Mouse (Mus musculus) forebrain, embryonic 16.5 days (tissue): ENCODE measurements around the gene Gm28308. TPM values are rescaled to one million over a fixed set of nuclear protein-coding genes. Genes with fewer than 3 reads are reported as not detected.

Experiments used
- ATAC-seq: fragments of 200-750 bp; cut with Nextera tagmentation; 2 replicates; pipeline ENCODE4 v1.8.0; 2017; ENCODE audit warnings: mild to moderate bottlenecking, moderate library complexity
- H3K27ac ChIP-seq: fragments of 300-500 bp; sonication (generic); 2 replicates; pipeline ENCODE4 v1.5.1; 2014; ENCODE audit warnings: low read length, control low read depth
- H3K27me3 ChIP-seq: fragments of 300-500 bp; sonication (generic); replicated peaks from 2 replicates; pipeline ENCODE4 v1.6.1; 2014; ENCODE audit warnings: low read length; ENCODE audit not compliant: control insufficient read depth, insufficient read depth
- H3K36me3 ChIP-seq: fragments of 300-500 bp; sonication (generic); 2 replicates; pipeline ENCODE4 v1.6.1; 2014; ENCODE audit not compliant: control insufficient read depth, insufficient read depth
- H3K4me1 ChIP-seq: fragments of 300-500 bp; sonication (generic); replicated peaks from 2 replicates; pipeline ENCODE4 v1.6.1; 2014; ENCODE audit warnings: low read length; ENCODE audit not compliant: control insufficient read depth, insufficient read depth
- H3K4me2 ChIP-seq: fragments of 300-500 bp; sonication (generic); 2 replicates; pipeline ENCODE4 v1.6.1; 2014; ENCODE audit warnings: mild to moderate bottlenecking, low read length, control low read depth
- H3K4me3 ChIP-seq: fragments of 300-500 bp; sonication (generic); replicated peaks from 2 replicates; pipeline ENCODE4 v1.5.1; 2014; ENCODE audit warnings: mild to moderate bottlenecking, low read length, control low read depth
- H3K9ac ChIP-seq: fragments of 300-500 bp; sonication (generic); replicated peaks from 2 replicates; pipeline ENCODE4 v1.6.1; 2014; ENCODE audit warnings: low read depth, low read length, control low read depth
- H3K9me3 ChIP-seq: fragments of 300-500 bp; sonication (generic); 2 replicates; pipeline ENCODE4 v1.6.1; 2016; ENCODE audit warnings: low read length; ENCODE audit not compliant: control insufficient read depth
- WGBS: fragments of 180-500 bp; shearing (Covaris S2); extraction: QIAGEN DNeasy Blood & Tissue Kit; methylation state at CpG from one replicate; pipeline ENCODE4 v1.1.7; 2014; 5-methylcytosine and 5-hydroxymethylcytosine counted together
- polyA plus RNA-seq: library from polyadenylated mRNA; unstranded; fragments of >200 nt; fragmentation: Nextera tagmentation; extraction: Ambion mirVana; gene quantifications from 2 replicates; pipeline ENCODE4 v1.2.1, GENCODE M21; 2015

The Gm28308 gene
- polyA plus RNA-seq, 1 experiment from 2014 or later, result not detected

- peaks cover 93% of the 10 kb centered on the region for H3K27me3 ChIP-seq
- H3K9me3 ChIP-seq, result no peaks in the 10 kb centered on the region
- ATAC-seq, result peak; percentile 71
- H3K9ac ChIP-seq, result peak within 1 kb of the TSS; percentile 52
- H3K4me1 ChIP-seq, result peaks cover 17% of the 10 kb centered on the region
- 1% methylated on average over 46 of the region's 46 CpGs for WGBS
- no peaks in the 10 kb centered on the region for H3K36me3 ChIP-seq
- H3K4me2 ChIP-seq, result peak within 1 kb of the TSS; percentile 95
- no peak within 1 kb of the TSS for H3K27ac ChIP-seq
- H3K4me3 ChIP-seq, result peak within 1 kb of the TSS; percentile 51
Observed at GRCm38 (mm10) chr6:52221337-52221992, 8.3 kb upstream of the Gm28308 start, which contains the start of gene Hoxa7. TSS of gene Hoxa7 (minus strand) at chr6:52221854.

DNA sequence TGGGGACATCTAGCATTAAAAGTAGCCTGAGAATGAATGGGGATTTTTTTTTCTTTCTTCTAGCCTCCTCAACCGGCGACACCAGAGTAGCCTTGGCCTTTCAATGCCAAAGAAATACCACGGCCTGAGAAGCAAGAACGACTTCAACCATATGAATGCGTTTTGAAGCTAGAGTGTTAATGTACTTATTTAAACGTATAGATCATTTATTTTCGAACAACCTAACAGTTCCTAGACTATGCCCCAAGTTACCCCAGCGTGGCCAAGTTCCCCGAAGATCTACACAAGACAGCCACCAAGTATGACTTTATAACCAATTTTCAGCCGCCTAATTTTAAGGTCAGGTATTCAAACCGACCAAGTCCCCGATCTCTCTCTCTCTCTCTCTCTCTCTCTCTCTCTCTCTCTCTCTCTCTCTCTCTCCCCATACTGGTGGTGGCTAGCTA, 7.7 kb upstream of the Gm28308 start:
- Histone ChIP-seq H3K4me3 (peak overlapping the region; percentile 51; the same call in 1 of the 2 replicates), H3K27ac (no peak overlapping the region)
- no peak for ATAC-seq

DNA sequence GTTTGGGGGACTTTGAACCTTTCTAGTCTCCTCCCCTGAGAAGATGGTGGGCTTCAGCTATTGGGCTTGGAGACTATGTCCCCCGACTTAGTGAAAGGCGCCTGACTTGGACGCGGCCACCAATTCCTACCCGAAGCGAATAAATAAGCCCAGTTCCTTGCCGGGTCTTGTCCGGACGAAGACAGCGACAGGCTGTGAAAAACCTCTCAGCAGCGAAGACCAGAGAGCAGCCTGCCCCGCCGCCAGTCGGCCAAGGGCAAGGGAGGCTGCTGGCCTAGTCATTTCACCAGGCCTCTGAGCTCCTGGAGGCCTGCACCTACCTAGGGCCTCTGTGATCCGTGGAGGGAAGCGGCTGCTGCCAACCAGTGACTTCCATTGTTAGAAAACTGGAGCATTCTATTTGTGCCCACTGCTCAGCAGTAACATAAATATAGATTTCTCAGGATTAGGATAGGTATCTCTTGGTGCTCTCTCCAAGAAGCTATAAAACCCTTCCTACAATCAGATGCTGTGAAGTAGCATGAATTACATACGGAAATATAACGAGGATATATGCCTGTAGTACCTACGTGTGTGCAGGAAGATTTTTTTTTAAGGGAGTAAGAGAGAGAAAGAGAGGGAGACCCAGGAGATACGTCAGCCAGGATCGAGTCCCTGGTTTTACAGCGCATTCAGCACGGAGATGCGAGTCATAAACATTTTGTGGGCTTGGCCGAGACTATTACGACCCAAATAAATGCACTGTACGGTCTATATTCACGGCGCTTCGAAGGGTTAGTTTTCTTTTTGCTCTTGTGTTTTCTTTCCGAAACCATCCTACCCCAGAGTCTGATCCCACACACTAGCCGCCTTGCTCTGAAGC, 7.1 kb upstream of the Gm28308 start:
- peaks cover 93% of the 10 kb centered on the region for H3K27me3 ChIP-seq
- 10% methylated on average over 32 of the region's 32 CpGs for WGBS
- H3K36me3 ChIP-seq, result no peaks in the 10 kb centered on the region
- no peak overlapping the region for H3K4me3 ChIP-seq
- no peak for ATAC-seq
- no peak overlapping the region for H3K27ac ChIP-seq
- H3K4me1 ChIP-seq, result peaks cover 17% of the 10 kb centered on the region
- H3K9ac ChIP-seq, result no peak overlapping the region
- H3K4me2 ChIP-seq, result no peak overlapping the region
- no peaks in the 10 kb centered on the region for H3K9me3 ChIP-seq

More for the DNA sequence above, 7.7 kb upstream of the Gm28308 start:
- Histone ChIP-seq H3K36me3 (no peaks in the 10 kb centered on the region), H3K4me1 (peaks cover 17% of the 10 kb centered on the region), H3K4me2 (peak overlapping the region; percentile 95), H3K9me3 (no peaks in the 10 kb centered on the region), H3K27me3 (peaks cover 93% of the 10 kb centered on the region), H3K9ac (no peak overlapping the region)
- WGBS, result 5% methylated on average over 12 of the region's 12 CpGs

GRCm38 (mm10) chr6:52219234-52219942, 6.2 kb upstream of the Gm28308 start:
- Histone ChIP-seq H3K36me3 (no peaks in the 10 kb centered on the region), H3K4me1 (peaks cover 17% of the 10 kb centered on the region), H3K9ac (no peak overlapping the region), H3K9me3 (no peaks in the 10 kb centered on the region), H3K27me3 (peaks cover 93% of the 10 kb centered on the region), H3K4me2 (no peak overlapping the region), H3K27ac (no peak overlapping the region), H3K4me3 (no peak overlapping the region)
- WGBS, result 17% methylated on average over 9 of the region's 9 CpGs
- no peak for ATAC-seq

DNA sequence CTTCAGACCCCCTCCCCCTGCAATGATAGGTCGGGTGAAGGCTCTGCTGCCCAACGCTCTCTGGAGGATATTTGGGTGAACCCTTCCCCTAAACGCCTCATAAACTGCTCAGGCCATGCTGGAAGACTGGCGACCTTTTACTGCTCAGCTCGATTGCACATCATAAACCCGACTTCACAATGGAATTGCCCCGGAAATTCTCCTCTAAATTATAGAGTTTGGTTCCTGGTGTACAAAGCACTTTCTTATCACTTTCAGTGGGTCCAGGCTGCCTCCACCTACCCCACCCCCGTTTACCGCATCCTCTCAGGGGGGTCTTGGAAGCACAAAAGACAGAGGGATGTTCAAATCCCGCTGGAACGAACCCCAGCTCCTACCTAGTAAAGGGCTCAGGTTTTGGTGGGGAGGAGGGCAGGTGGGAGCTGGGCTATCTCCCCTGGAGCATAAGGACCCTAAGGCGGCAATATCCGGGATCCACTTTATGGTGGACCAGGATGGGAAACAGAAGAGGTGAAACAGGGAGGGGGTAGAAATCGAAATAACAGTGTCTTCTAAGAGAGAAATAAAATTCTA, 5.6 kb upstream of the Gm28308 start:
- H3K27ac ChIP-seq, result no peak overlapping the region
- WGBS, result 6% methylated on average over 14 of the region's 14 CpGs
- H3K4me2 ChIP-seq, result no peak overlapping the region
- H3K9ac ChIP-seq, result no peak overlapping the region
- H3K27me3 ChIP-seq, result peaks cover 94% of the 10 kb centered on the region
- no peak overlapping the region for H3K4me3 ChIP-seq
- peaks cover 17% of the 10 kb centered on the region for H3K4me1 ChIP-seq
- H3K36me3 ChIP-seq, result no peaks in the 10 kb centered on the region
- ATAC-seq, result no peak
- no peaks in the 10 kb centered on the region for H3K9me3 ChIP-seq

GRCm38 (mm10) chr6:52217895-52218642, 4.9 kb upstream of the Gm28308 start:
- Histone ChIP-seq H3K9me3 (no peaks in the 10 kb centered on the region), H3K4me1 (peaks cover 17% of the 10 kb centered on the region), H3K27ac (no peak overlapping the region), H3K4me2 (no peak overlapping the region), H3K9ac (no peak overlapping the region), H3K36me3 (no peaks in the 10 kb centered on the region), H3K27me3 (peaks cover 94% of the 10 kb centered on the region), H3K4me3 (no peak overlapping the region)
- WGBS, result 4% methylated on average over 23 of the region's 23 CpGs
- no peak for ATAC-seq

GRCm38 (mm10) chr6:52217459-52217768, 4.3 kb upstream of the Gm28308 start:
- peaks cover 94% of the 10 kb centered on the region for H3K27me3 ChIP-seq
- no peaks in the 10 kb centered on the region for H3K36me3 ChIP-seq
- H3K4me2 ChIP-seq, result peak overlapping the region; percentile 39
- H3K27ac ChIP-seq, result no peak overlapping the region
- H3K4me1 ChIP-seq, result peaks cover 17% of the 10 kb centered on the region
- H3K9ac ChIP-seq, result no peak overlapping the region
- WGBS, result under 1% methylated on average over 25 of the region's 25 CpGs
- H3K4me3 ChIP-seq, result peak overlapping the region; percentile 24
- ATAC-seq, result peak; percentile 41; the same call in 1 of the 2 replicates
- H3K9me3 ChIP-seq, result no peaks in the 10 kb centered on the region

- Histone ChIP-seq H3K9ac (no peak overlapping the region), H3K4me3 (peak overlapping the region; percentile 24)
Observed at GRCm38 (mm10) chr6:52216691-52217458, 3.7 kb upstream of the Gm28308 start.

More at GRCm38 (mm10) chr6:52216691-52217458, 3.7 kb upstream of the Gm28308 start:
- peaks cover 15% of the 10 kb centered on the region for H3K4me1 ChIP-seq
- H3K9me3 ChIP-seq, result no peaks in the 10 kb centered on the region
- WGBS, result 2% methylated on average over 60 of the region's 60 CpGs
- ATAC-seq, result no peak
- no peaks in the 10 kb centered on the region for H3K36me3 ChIP-seq
- H3K27ac ChIP-seq, result no peak overlapping the region
- peak overlapping the region; percentile 39 for H3K4me2 ChIP-seq
- H3K27me3 ChIP-seq, result peaks cover 94% of the 10 kb centered on the region
